Mouse (Mus musculus) myocyte (in vitro differentiated cells): ENCODE data around the gene Grik4.

Source experiments
- CEBPB ChIP-seq: IDR thresholded peaks from 2 replicates; pipeline ENCODE4 v1.6.1; 2011; ENCODE audit warnings: mild to moderate bottlenecking, moderate library complexity; ENCODE audit not compliant: poor library complexity, insufficient read depth, severe bottlenecking
- E2F4 ChIP-seq: IDR thresholded peaks from one replicate; pipeline ENCODE4 v1.6.1; 2011; ENCODE audit warnings: mild to moderate bottlenecking, control low read depth, moderate library complexity; ENCODE audit not compliant: insufficient read depth
- MAX ChIP-seq: IDR thresholded peaks from one replicate; pipeline ENCODE4 v1.6.1; 2011; ENCODE audit warnings: low read depth, mild to moderate bottlenecking, control low read depth
- MYOD1 ChIP-seq, 3 experiments: IDR thresholded peaks; one replicate each; pipeline ENCODE4 v1.6.1; 2011; ENCODE audit warnings: control low read depth in 2 of 3, low read depth in 2 of 3, mild to moderate bottlenecking in 2 of 3, moderate library complexity in 1 of 3; ENCODE audit not compliant: insufficient read length in 2 of 3, control insufficient read depth in 1 of 3
- MYOG ChIP-seq, 3 experiments: IDR thresholded peaks; one replicate each; pipeline ENCODE4 v1.6.1; 2011; ENCODE audit warnings: control low read depth in 2 of 3, low read depth in 2 of 3, mild to moderate bottlenecking in 2 of 3; ENCODE audit not compliant: insufficient read length in 2 of 3, control insufficient read depth in 1 of 3, insufficient read depth in 1 of 3
- POLR2A ChIP-seq: IDR thresholded peaks from one replicate; pipeline ENCODE4 v1.6.1; 2011; ENCODE audit warnings: low read depth, mild to moderate bottlenecking, control low read depth, moderate library complexity; ENCODE audit not compliant: insufficient read length
- POLR2AphosphoS2 ChIP-seq: IDR thresholded peaks from one replicate; pipeline ENCODE4 v1.6.1; 2011; ENCODE audit warnings: low read depth, control low read depth; ENCODE audit not compliant: insufficient read length
- REST ChIP-seq: IDR thresholded peaks from one replicate; pipeline ENCODE4 v1.6.1; 2011; ENCODE audit warnings: mild to moderate bottlenecking, control low read depth, moderate library complexity; ENCODE audit not compliant: insufficient read depth, insufficient read length
- SRF ChIP-seq: IDR thresholded peaks from one replicate; pipeline ENCODE4 v1.6.1; 2011; ENCODE audit warnings: low read depth; ENCODE audit not compliant: control insufficient read depth, insufficient read length
- TCF12 ChIP-seq: IDR thresholded peaks from one replicate; pipeline ENCODE4 v1.6.1; 2011; ENCODE audit warnings: mild to moderate bottlenecking, control low read depth; ENCODE audit not compliant: poor library complexity, insufficient read depth, severe bottlenecking
- TCF3 ChIP-seq: IDR thresholded peaks from one replicate; pipeline ENCODE4 v1.6.1; 2011; ENCODE audit warnings: low read depth, control low read depth; ENCODE audit not compliant: insufficient read length
- USF1 ChIP-seq: IDR thresholded peaks from one replicate; pipeline ENCODE4 v1.6.1; 2011; ENCODE audit warnings: low read depth, mild to moderate bottlenecking, control low read depth, moderate library complexity

GRCm38 (mm10) chr9:42612482-42612991 is 331.8 kb downstream of the Grik4 start:
- no peak for TF ChIP-seq MYOG (IDR thresholded peaks at IDR 0.05; ENCODE audit: control insufficient read depth in 1 of 3, insufficient read depth in 1 of 3, insufficient read length in 2 of 3, low read depth in 2 of 3)
- TF ChIP-seq POLR2AphosphoS2, result no peak
- TF ChIP-seq SRF, result no peak
- no peak for TF ChIP-seq POLR2A
- TF ChIP-seq MAX, result no peak
- no peak for TF ChIP-seq E2F4
- TF ChIP-seq USF1, result no peak
- no peak for TF ChIP-seq TCF12
- no peak for TF ChIP-seq MYOD1 (IDR thresholded peaks at IDR 0.05; ENCODE audit: control insufficient read depth in 1 of 3, insufficient read length in 2 of 3, low read depth in 2 of 3)
- TF ChIP-seq TCF3, result no peak
- no peak for TF ChIP-seq CEBPB
- TF ChIP-seq REST, result no peak
